Mouse (Mus musculus): Measurements from ENCODE around the gene Elmo1.

The Elmo1 gene

DNA sequence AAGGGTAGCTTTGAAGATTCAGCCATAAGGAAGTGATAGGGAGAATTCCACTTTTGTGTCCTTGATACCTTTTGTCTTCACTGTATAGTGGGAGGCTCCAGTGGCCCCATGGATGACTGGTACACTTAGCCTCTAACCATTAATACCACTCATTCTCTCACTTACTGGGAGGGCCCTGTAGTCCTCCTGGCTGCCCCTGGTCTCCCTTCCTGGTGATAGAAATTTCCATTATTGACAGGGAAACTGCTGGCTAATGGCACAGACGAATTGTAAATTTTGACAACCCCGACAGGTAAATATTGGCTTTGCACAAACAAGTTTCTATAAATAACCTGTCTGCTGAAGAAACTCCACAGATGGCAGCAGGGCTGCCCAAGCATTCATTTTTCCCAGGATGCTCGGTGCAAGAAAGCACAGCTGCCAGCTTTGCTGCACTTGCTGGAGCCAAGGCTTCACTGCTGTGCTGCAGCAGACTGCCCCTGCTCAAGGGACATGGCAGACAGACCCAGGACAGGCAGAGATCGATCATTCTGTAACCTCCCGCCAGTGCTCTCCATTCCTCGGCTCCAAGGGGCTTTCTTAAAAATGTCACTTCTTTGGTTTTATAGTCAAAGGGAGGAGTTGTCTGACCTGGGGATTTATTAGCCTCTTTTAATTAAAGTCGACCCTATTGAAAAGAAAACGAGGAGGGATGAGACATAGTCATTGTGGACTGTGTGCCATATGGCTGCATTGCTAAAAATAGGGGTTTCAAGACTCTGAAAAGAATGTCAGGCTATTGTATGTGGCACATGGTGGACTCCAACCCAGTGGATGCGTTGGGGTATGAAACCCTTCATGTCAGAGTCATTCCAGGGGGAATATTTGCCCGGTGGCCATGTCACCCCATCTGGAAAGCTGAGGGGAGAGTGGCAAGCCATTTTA lies 422.2 kb downstream of the Elmo1 start:
- no peak for DNase-seq (ENCODE audit: low read depth in 1 of 2, low spot score in 2 of 2)

DNA sequence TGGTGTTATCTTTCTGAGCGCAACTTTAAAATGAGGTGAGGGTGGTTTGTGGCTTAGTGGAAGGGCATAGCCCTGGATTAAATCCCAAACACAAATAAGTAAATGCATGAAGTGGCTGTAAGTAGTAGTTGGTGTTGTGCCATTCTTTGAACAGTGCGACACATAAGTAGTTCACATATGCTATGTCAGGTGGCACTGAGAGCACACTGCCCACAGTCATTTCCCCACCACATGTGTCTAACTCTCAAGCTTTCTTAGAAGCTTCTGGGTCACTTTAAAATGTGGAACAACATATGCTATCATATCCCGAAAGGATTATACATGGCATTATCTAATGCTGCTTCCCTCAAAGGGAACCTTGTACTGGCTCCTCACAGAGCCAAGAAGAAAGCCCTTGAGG lies 424.3 kb downstream of the Elmo1 start:
- no peak for DNase-seq (ENCODE audit: low read depth in 1 of 2, low spot score in 2 of 2)

DNA sequence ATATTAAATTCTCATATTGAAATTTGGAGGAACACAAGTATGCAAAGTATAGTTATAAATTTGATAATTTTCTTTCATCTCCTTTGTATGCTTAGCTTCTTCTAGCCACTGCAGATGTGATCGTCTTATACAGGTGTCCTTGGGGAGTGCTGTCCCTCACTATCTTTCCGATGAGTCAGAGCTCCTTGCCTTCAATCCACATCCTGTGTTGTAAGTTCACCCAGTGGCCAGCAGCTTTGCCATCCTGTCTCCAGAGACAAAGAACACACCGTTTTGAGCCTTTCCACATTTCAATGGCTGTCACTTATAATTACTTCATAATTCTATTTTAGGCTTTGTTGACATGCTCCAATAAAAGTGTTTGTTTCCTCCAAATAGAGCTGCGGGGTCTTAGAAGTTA lies 425.7 kb downstream of the Elmo1 start:
- DNase-seq (ENCODE audit: low read depth in 1 of 2, low spot score in 2 of 2) = no peak

DNA sequence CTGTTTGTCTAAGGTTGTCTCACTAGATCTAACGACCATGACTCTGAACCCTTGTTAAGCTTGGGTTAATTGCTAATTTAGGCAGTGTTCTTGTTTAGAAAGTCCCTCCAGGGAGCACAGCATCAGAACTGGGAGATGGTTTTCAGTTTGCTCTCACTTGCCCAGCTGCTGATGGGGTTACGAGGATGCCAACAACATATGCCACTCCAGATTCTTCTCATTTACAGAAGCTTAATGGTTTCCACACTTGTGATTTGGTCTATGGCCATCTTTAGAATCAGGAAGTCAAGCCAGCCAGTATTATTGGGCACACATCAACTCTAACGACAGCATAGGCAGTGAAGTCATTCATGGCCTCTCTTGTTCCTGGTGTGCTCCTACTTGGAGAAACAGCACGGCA lies 427.3 kb downstream of the Elmo1 start:
- no peak for DNase-seq (ENCODE audit: low read depth in 1 of 2, low spot score in 2 of 2)

DNA sequence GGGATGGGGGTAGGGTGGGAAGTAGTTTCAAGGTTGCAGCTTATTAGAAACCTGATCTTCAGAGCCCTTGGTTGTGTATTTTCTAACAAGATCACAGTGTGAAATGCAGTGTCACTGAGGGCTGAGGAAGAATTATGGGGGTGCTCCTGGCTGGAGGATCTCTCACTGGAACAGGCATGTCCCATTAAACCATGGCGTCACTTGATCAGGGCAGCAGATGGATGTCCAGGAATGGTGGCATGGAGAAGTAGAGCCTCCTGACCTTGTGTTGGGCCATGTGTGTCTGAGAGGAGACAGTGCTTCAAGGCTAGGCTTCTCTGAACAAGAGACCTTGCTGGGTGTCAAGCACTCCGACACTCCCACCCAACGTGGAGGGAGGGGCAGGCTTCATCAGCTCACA lies 431.1 kb downstream of the Elmo1 start:
- no peak for DNase-seq (ENCODE audit: low read depth in 1 of 2, low spot score in 2 of 2)

DNA sequence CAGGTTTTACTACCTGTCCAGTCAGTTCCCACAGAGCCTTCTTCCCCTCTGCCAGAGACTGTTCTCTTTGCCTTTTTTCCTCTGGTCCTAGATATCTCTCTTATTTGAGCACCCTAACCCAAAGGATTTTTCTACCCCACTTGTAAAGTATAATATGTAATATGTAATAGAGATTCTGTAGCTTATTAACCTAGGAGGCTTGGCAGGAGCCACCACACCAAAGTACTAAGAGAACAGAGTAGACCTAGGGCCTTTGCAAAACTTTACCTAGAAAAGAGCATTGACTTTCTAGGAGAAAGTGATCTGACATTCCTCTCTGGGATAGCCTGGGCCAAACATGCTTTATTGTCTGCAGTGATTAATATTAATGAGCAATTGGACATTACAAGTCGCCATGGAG lies 433.3 kb downstream of the Elmo1 start:
- no peak for DNase-seq (ENCODE audit: low read depth in 1 of 2, low spot score in 2 of 2)

DNA sequence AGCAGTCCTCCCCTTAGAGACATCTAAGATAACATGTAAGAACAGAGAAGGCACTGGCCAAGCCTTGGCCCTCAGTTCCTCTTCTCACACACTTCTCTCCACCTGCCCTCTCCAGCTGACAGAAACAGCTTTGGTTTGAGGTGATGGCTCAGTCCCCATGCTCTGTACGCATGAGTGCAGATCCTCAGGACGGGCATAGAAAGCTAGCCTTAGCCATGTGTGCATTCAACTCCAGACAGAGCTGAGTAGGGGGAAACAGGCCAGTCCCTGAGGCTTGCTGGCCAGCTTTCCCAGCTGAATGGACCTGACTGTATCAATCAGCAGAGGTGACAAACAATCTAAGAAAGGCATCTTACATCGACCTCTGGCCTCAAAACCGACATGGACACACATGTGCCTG lies 435.4 kb downstream of the Elmo1 start:
- no peak for DNase-seq (ENCODE audit: low read depth in 1 of 2, low spot score in 2 of 2)

DNA sequence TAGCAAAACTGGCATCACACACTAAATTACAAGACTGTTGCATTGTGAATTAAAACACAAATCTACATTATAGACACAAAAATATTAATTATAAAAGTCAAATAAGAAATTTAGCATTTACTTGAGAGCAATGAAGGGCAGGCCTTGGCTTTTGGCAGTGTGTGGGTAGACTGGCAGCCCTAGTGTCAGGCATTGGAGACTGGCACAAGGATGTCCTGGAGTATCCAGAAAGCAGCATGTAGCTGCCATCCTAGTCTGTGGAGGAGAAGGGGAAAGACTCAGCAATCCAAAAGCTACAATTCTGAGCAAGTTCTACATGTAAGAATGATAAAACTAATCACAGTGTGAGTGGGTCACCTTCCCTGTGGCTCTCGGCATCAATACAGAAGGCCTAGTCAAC lies 446.7 kb downstream of the Elmo1 start:
- DNase-seq (ENCODE audit: low read depth in 1 of 2, low spot score in 2 of 2) = no peak

DNA sequence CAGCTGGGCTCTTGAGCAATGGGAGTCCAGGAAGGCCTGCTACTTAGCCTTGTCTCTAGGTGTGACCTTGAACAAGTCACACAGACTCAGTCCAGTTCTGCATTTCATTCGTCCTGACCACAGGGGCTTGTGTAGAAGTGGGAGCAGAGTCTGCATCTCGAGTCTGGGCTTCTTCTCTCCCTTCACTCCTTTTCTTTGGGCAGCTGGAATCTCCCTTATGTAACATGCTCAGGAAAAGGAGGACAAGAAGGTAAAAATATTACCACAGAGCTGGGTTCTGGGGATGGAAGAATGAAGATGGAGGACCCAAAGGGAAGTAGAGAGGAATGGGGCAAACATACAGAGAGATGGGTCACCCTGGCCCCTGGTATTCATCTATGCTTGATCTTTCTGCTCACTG lies 447.1 kb downstream of the Elmo1 start:
- DNase-seq (ENCODE audit: low read depth in 1 of 2, low spot score in 2 of 2) = no peak

DNA sequence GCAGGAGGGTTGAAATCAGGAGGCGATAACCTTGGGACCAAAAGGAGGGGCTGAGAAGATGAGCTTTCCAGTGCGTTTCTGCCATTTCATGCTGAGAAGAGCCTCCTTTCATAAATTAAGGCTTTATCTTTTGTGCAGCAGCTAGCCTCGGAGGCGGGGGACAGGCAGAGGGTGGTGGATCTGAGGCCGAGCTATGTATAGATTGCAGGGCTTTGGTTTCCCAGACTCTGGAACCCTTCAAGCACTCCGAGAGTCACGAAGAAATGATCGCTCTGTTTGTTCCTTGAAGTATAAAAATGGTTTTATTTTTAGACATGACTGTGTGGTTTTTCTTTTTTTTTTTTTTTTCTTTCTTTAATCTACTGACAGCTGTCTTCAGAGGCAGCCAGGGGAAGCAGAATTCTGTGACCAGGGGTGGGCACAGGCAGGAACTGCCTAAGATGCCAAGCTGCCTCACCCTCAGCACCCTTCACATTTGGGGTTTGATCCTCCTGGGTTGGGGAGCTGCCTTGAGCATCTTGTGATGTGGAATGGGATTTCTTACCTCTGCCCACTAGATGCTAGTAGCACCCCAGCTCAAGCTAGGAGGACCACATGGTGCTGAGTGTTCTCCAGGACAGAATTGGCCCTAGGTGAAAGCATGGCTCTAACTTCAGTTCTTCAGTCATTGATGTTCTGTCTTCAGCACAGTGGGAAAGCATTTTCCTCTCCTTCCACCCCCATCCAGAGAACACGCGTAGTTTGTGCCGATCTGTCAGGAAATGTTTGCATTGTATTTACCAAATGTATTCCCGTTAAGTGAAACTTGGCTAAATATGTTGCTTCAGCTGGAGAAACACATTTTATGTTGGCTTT lies 448.0 kb downstream of the Elmo1 start:
- no peak for DNase-seq (ENCODE audit: low read depth in 1 of 2, low spot score in 2 of 2)

DNA sequence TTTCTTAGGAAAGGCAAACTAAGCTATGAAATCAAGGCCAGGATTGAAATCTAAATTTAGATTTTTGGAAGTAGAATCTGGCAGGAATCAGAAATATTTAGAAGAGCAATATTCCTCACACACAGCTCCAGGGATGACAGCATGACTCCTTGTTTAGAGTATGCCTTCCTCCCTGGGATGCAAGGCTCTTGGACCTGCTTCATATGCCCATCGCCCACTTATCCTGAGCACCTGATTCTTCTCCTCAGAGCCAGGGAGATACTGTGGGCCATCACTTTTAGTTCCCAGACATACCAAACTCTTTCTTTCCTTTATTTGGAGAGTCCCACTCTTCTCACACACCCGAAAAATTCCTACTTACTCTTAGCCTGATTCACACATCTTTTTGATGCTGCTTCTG lies 449.2 kb downstream of the Elmo1 start:
- no peak for DNase-seq (ENCODE audit: low read depth in 1 of 2, low spot score in 2 of 2)

DNA sequence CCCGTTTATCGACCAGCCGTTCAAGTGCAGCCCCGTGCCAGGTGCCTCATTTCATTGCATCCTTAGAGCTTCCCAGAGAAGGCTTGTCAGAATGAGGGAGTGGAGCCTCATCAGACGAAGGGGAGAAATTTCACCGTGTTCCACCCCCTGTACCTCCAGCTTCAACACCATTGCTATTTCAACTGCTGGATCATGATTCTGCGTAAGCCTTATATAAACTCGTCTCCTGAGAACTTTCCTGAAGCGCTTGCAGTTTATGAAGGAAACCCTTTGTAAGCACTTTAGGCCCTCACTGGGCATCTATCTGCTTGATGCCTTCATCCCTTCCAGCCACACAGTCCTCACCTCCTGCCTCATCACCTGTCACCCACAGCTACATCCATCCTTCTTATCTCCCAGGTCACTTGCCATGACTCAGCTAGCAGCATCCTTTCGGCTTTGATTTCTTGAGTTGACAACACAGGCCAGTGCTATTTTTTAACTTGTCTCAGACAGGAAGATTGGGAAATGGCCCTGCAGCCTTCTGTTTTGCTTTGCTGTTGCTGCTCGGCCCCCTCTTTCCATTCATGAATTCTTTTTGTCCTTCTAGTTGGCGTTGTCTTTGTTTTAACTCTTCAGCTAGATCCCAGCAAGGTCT lies 456.3 kb downstream of the Elmo1 start:
- no peak for DNase-seq (ENCODE audit: low read depth in 1 of 2, low spot score in 2 of 2)

DNA sequence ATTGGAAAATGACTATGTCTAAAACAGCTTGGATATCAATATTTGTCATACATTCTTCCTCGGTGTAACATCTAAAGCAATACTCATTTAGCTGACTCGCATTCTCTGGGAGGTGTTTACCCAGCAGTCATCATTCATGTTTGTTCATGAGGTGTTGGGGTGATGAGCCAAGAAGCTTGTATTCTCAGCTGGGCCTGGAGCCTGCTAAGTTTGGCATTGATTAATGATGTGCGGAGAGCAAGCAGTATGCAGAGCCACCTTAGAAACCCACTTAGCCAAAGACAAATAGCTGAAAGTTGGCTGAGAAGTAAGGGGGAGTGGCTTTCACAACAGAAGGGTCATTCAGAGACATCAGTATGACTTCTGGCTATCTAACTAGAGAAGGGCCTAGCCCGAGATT lies 459.6 kb downstream of the Elmo1 start:
- no peak for DNase-seq (ENCODE audit: low read depth in 1 of 2, low spot score in 2 of 2)

DNA sequence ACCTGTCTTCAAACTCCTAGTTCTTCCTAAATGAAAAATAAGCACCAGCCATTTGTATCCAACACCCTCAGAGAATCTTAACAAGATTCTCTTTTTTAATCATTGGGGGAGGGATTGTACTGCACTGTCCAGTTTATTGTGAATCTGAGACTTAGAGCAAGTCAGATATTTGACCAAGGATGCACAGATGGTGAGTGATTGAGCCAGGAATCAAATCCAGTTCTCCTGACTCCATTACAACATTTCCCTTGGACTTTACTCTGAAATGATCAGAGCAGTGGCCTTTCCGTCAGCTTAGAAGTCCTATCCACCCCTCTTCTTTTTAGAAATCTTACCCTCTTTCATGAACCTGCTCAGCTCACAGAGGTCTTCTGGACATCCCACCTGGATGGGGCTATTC lies 461.2 kb downstream of the Elmo1 start:
- DNase-seq (ENCODE audit: low read depth in 1 of 2, low spot score in 2 of 2) = no peak

DNA sequence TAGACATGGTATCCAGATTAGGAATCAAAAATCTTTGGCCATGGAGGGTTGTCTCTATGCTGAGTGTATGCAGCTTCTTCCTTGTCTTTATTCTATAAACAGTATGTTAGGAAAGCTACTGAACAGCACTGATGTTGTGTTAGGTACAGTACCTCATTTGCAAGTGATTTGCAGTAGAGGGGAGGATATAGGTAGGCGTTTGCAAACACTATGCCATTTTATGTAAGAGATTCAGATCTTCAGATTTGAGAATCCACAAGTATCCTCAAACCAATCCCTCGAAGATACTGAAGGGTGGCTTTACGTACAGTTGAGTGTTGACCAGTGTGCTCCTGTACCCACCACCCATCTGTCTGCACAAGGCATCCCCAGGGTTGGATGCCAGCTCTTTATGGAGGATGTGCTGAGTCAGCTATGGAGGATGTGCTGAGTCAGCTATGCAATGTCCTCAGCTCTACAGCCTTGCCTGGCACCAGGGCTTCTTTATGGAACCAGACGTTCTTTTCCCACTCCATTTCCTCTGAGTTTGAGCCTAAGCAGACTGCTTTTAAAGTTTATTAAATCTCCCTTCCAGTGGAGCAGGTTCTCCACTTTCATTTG lies 465.6 kb downstream of the Elmo1 start:
- DNase-seq (ENCODE audit: low read depth in 1 of 2, low spot score in 2 of 2) = no peak

DNA sequence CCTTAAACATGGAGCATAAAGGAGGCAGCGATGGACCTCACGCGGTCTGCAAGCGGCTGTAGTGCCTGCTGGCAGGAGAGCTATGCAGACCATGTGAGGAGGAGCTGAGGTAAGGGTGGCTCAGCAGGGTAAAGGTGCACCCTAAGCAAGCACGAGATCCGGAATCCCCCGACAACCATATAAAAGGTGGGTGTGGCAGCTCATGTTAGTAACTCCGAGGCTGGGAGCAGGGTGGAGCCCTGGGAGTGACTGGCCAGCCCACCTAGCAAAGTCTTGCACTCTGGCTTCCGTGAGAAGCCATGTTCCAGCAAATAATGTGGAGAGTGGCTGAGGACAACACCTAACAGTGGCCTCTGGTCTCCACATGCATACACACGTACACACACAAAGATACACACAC lies 466.3 kb downstream of the Elmo1 start:
- DNase-seq (ENCODE audit: low read depth in 1 of 2, low spot score in 2 of 2) = no peak

DNA sequence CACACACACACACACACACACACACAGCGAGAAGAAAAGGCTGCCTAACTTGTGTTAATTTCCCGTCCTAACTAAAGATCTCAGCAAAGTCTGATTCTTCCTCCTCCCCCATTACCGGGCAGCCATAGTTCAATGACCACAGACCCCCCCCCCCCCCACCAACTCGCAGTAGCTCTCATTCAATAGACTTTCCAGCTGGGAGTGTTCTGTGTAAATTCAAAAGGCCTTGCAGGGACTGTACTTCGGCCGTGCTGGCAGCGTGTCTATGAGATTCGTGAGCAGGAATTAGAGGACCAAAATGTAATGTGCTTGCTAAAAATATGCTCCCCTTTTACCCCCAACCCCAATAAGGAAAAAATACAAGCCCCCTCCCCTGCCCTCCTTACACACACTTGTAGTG lies 466.8 kb downstream of the Elmo1 start:
- no peak for DNase-seq (ENCODE audit: low read depth in 1 of 2, low spot score in 2 of 2)

DNA sequence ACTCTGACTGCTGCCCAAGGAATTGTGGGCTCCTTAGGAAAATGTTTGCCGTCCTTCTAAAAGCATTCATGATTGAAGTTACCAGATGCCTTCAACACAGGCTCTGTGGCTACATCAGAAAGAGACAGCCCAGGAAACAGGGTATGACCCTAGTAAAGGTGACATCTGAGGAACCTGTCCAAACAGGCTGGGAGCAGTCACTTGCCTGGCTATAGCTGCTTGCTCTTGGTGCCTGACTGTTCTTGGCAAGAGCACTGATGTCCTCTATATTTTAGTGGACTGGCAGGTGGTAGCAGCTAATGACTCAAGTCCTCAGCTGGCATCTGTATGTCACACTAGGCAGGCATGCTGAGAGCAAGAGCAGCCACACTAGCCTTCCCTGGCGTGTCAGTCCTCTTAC lies 468.0 kb downstream of the Elmo1 start:
- no peak for DNase-seq (ENCODE audit: low read depth in 1 of 2, low spot score in 2 of 2)

DNA sequence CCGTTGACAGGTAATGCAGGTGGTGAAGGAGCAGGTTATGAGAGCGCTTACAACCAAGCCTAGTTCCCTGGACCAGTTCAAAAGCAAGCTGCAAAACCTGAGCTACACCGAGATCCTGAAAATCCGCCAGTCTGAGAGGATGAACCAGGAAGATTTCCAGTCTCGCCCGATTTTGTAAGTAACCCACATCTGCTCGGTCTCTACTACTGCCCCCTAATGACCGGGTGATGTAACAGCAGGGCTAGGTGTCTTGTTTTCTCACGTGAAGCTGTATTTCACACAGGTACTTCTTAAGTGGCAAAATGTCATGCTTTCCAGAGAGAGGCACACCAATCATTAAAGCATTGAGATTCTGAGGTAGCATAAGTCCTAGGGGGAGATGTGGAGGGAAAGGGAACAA lies 474.0 kb downstream of the Elmo1 start:
- DNase-seq (ENCODE audit: low read depth in 1 of 2, low spot score in 2 of 2) = no peak

DNA sequence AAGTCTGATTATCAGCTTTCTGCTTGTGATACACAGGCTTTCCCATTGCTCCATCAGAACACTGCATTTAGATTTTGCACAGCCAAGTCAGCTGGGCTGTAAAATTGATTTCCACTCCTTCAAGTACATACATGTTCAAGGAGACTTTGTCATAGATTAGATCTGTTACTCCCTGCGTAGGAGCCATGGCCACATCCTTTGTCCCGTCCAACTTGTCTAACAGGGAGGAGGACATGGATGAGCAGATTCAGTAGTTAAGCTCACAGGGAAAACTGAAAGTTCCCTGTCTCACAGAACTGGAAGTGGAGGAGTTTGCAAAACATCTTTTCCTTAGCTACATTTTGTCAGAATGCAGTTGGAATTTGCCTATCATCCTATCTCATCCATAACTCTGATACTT lies 484.8 kb downstream of the Elmo1 start:
- DNase-seq (ENCODE audit: low read depth in 1 of 2, low spot score in 2 of 2) = no peak

DNA sequence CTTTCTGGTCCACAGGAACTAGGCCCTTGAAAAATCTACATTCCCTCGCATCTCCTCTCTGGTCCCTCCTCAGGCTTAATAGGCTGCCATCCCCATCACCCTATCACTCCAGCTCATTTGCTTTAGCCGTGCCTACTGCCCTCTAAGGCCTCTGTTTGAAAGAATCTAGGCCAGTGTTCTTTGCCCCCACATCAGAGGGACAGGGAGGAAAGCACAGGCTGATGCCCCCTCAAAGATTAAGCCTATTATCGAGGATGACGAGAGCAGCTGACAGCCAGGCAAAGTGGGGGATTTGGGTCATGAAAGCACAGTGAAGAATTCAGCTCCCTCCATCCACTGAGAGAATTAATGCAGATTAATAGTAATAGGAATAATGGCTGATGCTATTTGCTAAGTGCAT lies 495.5 kb downstream of the Elmo1 start:
- DNase-seq (ENCODE audit: low read depth in 1 of 2, low spot score in 2 of 2) = no peak

DNA sequence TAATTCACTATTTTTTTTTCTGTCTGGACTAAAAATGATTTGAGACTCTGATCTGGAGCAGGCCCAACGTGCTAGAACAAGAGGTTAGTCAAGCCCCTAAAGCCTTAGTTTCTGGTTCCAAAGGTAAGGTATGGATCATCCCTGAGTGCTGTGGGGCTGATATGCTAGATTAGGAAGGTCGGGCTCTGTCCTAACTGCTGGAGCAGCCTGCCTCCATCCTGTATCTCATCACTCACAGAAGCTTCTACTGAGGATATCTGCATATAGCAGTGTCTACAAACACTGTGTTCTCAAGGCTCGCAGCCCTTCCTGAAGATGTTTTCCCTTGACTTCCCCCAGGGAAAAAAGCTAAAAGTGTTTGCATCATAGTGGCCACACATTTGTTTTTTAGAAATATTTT lies 496.1 kb downstream of the Elmo1 start:
- DNase-seq (ENCODE audit: low read depth in 1 of 2, low spot score in 2 of 2) = no peak

All from monocyte, adult 2 months (primary cell).